Mouse (Mus musculus) limb, embryonic 11.5 days (tissue): ENCODE data around the gene Itpr3. TPM values are rescaled to one million over a fixed set of nuclear protein-coding genes. Genes with fewer than 3 reads are reported as not detected.

ENCODE experiments used
- ATAC-seq: fragments of 200-750 bp; cut with Nextera tagmentation; 2 replicates; pipeline ENCODE4 v1.8.0; 2017; ENCODE audit warnings: low read depth; ENCODE audit not compliant: insufficient number of reproducible peaks, low FRiP score, low TSS enrichment
- DNase-seq: peaks from one replicate; pipeline ENCODE4 v3.0.0-alpha.2; 2015; ENCODE audit warnings: low spot score
- H3K27ac ChIP-seq: fragments of 300-500 bp; sonication (generic); replicated peaks from 2 replicates; pipeline ENCODE4 v1.5.1; 2014; ENCODE audit warnings: low read depth, mild to moderate bottlenecking, low read length
- H3K27me3 ChIP-seq: fragments of 300-500 bp; sonication (generic); 2 replicates; pipeline ENCODE4 v1.6.1; 2014; ENCODE audit warnings: mild to moderate bottlenecking, low read length, mixed read lengths; ENCODE audit not compliant: control insufficient read depth, insufficient read depth
- H3K36me3 ChIP-seq: fragments of 300-500 bp; sonication (generic); 2 replicates; pipeline ENCODE4 v1.6.1; 2014; ENCODE audit warnings: mild to moderate bottlenecking, low read length, moderate library complexity, mixed read lengths; ENCODE audit not compliant: control insufficient read depth, insufficient read depth
- H3K4me1 ChIP-seq: fragments of 300-500 bp; sonication (generic); 2 replicates; pipeline ENCODE4 v1.6.1; 2014; ENCODE audit warnings: low read length, mixed read lengths; ENCODE audit not compliant: control insufficient read depth, insufficient read depth
- H3K4me2 ChIP-seq: fragments of 300-500 bp; sonication (generic); 2 replicates; pipeline ENCODE4 v1.6.1; 2014; ENCODE audit warnings: low read depth, mild to moderate bottlenecking, moderate library complexity; ENCODE audit not compliant: severe bottlenecking
- H3K4me3 ChIP-seq: fragments of 300-500 bp; sonication (generic); 2 replicates; pipeline ENCODE4 v1.5.1; 2014; ENCODE audit warnings: low read depth, low read length
- H3K9ac ChIP-seq: fragments of 300-500 bp; sonication (generic); 2 replicates; pipeline ENCODE4 v1.6.1; 2014; ENCODE audit warnings: mild to moderate bottlenecking, low read length
- H3K9me3 ChIP-seq: fragments of 300-500 bp; sonication (generic); 2 replicates; pipeline ENCODE4 v1.6.1; 2016; ENCODE audit warnings: low read length; ENCODE audit not compliant: control insufficient read depth
- WGBS: fragments of 180-500 bp; shearing (Covaris S2); extraction: QIAGEN DNeasy Blood & Tissue Kit; methylation state at CpG from one replicate; pipeline ENCODE4 v1.1.7; 2014; 5-methylcytosine and 5-hydroxymethylcytosine counted together
- polyA plus RNA-seq: library from polyadenylated mRNA; unstranded; fragments of >200 nt; fragmentation: Nextera tagmentation; extraction: Ambion mirVana; gene quantifications from 2 replicates; pipeline ENCODE4 v1.2.1, GENCODE M21; 2014

Itpr3 gene
- polyA plus RNA-seq, 1 experiment from 2014 or later: 3.0 TPM

DNA sequence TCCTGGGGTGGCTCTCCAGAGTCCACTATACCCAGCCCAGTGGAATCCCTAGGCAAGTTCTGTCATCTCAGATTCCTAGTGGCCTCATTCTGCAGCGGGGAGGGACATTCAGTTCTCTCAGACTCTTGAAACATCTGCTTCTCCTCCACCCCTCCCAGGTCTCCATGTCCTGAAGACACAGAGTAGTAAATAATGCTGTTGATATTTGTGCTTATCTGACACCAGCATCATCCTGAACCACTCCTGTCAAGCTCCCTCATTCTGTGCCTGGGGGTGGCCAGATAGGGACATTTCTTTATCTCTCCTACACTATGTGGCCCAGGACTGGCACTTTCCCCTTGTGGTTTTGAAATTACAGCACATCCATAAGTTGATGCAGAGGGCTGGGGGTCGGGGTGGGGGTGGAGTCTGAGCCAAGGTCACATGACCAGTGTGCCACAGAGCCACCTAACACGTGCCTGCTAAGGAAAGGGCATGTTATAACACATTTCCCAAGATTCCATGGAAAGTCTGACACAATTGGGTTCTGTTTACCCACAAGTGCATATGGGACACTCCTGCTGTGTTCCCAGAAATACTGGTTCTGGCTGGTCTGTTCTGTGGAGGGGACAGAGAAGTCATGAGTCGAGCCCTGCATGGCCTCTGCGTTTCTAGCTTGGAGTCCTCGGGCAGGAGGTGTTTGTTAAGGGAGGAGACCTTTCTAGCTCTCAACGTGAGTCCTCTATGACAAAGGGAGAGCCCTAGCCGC lies 96.0 kb downstream of the Itpr3 start:
- H3K9me3 ChIP-seq: no peaks in the 10 kb centered on the region
- H3K9ac ChIP-seq: no peak overlapping the region
- ATAC-seq (no peak), DNase-seq (no peak)
- no peaks in the 10 kb centered on the region for H3K27me3 ChIP-seq
- 73% methylated on average over 8 of the region's 8 CpGs for WGBS
- H3K4me2 ChIP-seq: no peak overlapping the region
- H3K4me3 ChIP-seq: no peak overlapping the region
- no peak overlapping the region for H3K27ac ChIP-seq
- H3K36me3 ChIP-seq: no peaks in the 10 kb centered on the region
- peaks cover 4% of the 10 kb centered on the region; the same call in 1 of the 2 replicates for H3K4me1 ChIP-seq

DNA sequence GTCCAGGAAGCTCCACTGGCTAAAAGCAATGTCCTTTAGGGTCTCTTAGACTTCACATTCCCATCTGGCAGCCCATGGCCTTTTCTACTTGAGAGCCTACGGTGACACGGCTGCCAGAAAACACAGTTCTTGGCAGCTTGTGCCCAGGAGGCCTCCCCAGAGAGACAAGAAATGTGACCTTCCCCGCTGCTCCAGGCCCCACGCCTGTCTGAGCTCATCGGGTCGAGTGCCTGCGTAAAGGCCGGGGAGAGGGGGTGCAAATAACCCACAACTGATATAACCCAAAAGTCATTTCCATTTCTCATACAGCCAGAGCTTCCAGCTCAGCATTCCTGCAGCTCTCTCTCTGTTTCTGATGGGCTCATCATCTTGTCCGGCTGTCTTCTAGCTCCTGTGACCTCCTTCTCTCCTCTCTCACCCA lies 96.7 kb downstream of the Itpr3 start:
- Histone ChIP-seq H3K4me2 (no peak overlapping the region), H3K9ac (no peak overlapping the region), H3K9me3 (no peaks in the 10 kb centered on the region), H3K4me3 (no peak overlapping the region), H3K27ac (no peak overlapping the region), H3K27me3 (no peaks in the 10 kb centered on the region), H3K36me3 (no peaks in the 10 kb centered on the region), H3K4me1 (peaks cover 4% of the 10 kb centered on the region; the same call in 1 of the 2 replicates)
- DNase-seq (no peak), ATAC-seq (no peak)
- WGBS: 82% methylated on average over 9 of the region's 9 CpGs

DNA sequence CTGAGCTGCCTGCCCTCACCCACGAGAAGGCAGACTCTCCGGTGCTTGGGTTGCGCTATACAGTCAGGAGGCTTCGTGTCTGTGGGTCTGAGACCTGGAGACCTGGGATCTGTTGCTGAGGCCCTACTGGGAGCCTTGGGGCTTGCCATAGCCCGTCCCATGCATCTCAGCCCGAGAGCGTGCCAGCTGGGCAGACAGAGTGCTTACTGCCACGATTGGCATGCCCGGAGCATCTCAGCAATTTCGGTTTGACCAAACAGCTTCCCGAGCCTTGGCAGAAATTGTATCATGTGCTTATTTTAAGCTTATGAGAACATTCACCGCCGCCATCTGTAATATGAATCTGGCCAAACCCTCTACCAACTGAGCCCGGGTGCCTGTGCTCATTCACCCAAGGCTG lies 97.2 kb downstream of the Itpr3 start:
- 92% methylated on average over 14 of the region's 14 CpGs for WGBS
- H3K27ac ChIP-seq: no peak overlapping the region
- H3K36me3 ChIP-seq: no peaks in the 10 kb centered on the region
- H3K27me3 ChIP-seq: no peaks in the 10 kb centered on the region
- no peak overlapping the region for H3K4me2 ChIP-seq
- no peaks in the 10 kb centered on the region for H3K9me3 ChIP-seq
- 0 out of 2 replicates have a peak, but pooled peaks cover 4% of the 10 kb centered on the region for H3K4me1 ChIP-seq
- ATAC-seq (no peak), DNase-seq (no peak)
- H3K9ac ChIP-seq: no peak overlapping the region
- H3K4me3 ChIP-seq: no peak overlapping the region

DNA sequence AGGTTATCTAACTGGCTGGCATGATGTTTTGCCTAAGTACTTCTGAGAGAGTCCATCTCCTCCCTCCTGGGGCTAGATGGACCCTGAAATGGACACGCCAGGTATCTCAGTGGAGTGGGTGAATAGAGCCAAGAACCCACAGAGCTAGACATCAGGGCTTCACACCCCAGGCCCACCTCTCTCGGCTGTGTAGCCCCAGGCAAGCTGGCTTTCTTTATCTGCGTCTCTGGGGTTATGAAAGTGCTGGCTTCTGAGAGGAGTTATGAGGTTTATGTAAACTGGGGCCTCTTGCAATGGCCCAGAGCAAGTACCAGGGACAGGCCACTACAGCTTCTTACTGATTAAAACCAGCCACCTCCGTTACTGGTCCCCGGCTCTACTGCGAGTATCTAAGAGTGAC lies 97.8 kb downstream of the Itpr3 start:
- Histone ChIP-seq H3K36me3 (no peaks in the 10 kb centered on the region), H3K9ac (no peak overlapping the region), H3K4me1 (0 out of 2 replicates have a peak, but pooled peaks cover 4% of the 10 kb centered on the region), H3K4me2 (no peak overlapping the region), H3K27ac (no peak overlapping the region), H3K4me3 (no peak overlapping the region), H3K9me3 (no peaks in the 10 kb centered on the region), H3K27me3 (no peaks in the 10 kb centered on the region)
- no peak for DNase-seq
- no peak for ATAC-seq
- 47% methylated on average over 6 of the region's 6 CpGs for WGBS

DNA sequence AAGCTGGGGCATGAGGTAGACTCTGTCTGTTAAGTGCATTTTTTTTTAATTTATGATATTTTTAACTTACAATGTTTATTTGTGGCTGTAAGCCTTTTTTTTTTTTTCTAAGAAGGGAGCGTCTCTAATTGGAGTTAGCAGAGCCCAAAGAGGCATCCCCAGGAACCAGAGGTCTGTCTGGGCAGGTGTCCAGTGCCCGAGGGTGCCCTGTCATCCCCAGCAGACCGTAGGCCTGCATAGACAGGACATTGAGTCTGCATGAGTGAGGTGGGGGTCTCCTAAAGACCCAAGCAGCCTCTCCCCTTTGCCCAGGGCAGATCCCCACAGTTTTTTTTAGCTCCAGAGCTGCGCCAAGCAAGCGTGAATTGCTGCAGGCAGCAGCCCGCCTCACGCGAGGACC lies 98.6 kb downstream of the Itpr3 start:
- H3K4me1 ChIP-seq: 0 out of 2 replicates have a peak, but pooled peaks cover 4% of the 10 kb centered on the region
- WGBS: 81% methylated on average over 8 of the region's 8 CpGs

DNA sequence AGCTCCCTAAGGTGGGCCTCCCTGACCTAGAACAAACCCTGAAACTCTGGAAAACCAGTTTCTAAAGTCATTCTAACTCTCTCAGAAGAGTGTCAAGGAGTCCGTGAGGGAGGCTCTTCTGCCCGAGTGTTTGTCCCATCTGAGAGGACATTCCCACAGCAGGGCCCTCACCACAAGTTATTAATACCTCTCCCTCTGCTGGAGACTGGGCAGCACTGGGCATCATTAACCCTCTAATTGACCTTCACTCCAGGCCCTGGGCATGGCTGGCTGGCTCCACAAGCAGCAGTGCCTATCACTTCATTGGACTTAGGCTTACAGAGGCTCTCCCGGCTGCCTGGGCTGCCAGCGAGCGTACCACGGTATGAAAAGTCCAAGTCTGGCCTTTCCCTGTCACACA lies 101.3 kb downstream of the Itpr3 start:
- Histone ChIP-seq H3K36me3 (no peaks in the 10 kb centered on the region), H3K27me3 (no peaks in the 10 kb centered on the region), H3K27ac (no peak overlapping the region), H3K9ac (no peak overlapping the region), H3K4me1 (0 out of 2 replicates have a peak, but pooled peaks cover 4% of the 10 kb centered on the region), H3K4me2 (no peak overlapping the region), H3K9me3 (no peaks in the 10 kb centered on the region), H3K4me3 (no peak overlapping the region)
- DNase-seq (no peak), ATAC-seq (no peak)
- WGBS: 78% methylated on average over 6 of the region's 6 CpGs

More for the DNA sequence above, 98.6 kb downstream of the Itpr3 start:
- Histone ChIP-seq H3K36me3 (no peaks in the 10 kb centered on the region), H3K4me2 (no peak overlapping the region), H3K27ac (no peak overlapping the region), H3K27me3 (no peaks in the 10 kb centered on the region), H3K4me3 (no peak overlapping the region), H3K9me3 (no peaks in the 10 kb centered on the region), H3K9ac (no peak overlapping the region)
- DNase-seq: no peak
- no peak for ATAC-seq

DNA sequence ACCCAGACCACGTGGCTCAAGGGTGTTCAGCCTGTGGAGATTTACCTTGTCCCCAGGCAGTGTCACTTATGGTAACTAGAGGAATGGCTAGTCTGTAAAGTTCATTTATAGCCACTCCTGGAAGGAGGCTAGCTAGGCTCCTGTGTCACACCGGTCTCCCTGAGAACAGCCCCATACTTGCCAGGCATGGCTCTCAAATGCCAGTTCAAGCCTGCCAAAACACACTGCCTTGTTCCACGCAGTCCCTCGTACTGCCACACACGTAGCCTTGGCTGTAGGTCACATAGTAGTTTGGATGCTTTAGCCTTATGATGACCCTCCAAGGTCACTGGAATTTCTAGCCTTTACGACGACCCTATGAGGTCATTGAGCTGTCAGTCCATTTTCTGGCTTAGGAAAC lies 102.1 kb downstream of the Itpr3 start:
- Histone ChIP-seq H3K9me3 (no peaks in the 10 kb centered on the region), H3K9ac (no peak overlapping the region), H3K36me3 (no peaks in the 10 kb centered on the region), H3K4me1 (0 out of 2 replicates have a peak, but pooled peaks cover 4% of the 10 kb centered on the region), H3K27me3 (no peaks in the 10 kb centered on the region), H3K27ac (no peak overlapping the region), H3K4me2 (no peak overlapping the region), H3K4me3 (no peak overlapping the region)
- WGBS: 73% methylated on average over 7 of the region's 7 CpGs
- no peak for DNase-seq
- no peak for ATAC-seq

DNA sequence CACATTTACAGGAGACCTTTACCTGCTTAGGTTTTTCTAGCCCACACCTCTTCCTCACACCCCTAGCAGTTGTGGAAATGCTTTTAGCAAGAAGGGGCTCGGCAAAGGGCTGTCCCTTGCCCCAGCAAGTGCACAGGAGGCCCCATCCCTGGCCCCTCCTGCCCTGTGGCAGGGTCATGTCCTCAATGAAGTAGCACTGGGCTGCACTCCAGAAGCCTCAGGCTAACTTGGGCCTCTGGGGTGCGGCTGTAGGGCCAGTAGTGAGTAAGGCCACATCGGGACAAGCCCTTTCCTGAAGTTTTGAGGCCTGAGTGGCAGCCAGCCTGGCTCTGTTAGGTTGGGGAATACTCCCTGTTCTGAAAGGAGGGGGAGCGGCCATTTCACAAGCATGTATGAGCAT lies 103.8 kb downstream of the Itpr3 start:
- no peak overlapping the region for H3K9ac ChIP-seq
- ATAC-seq: no peak
- H3K4me2 ChIP-seq: no peak overlapping the region
- H3K4me1 ChIP-seq: no peaks in the 10 kb centered on the region; the same call in 1 of the 2 replicates
- H3K27ac ChIP-seq: no peak overlapping the region
- no peaks in the 10 kb centered on the region for H3K27me3 ChIP-seq
- no peaks in the 10 kb centered on the region for H3K36me3 ChIP-seq
- H3K4me3 ChIP-seq: no peak overlapping the region
- H3K9me3 ChIP-seq: no peaks in the 10 kb centered on the region
- DNase-seq: no peak
- 68% methylated on average over 4 of the region's 4 CpGs for WGBS
